Comparison of ENCODE assay signal across 13 mouse cellular contexts in the genomic region with DNA sequence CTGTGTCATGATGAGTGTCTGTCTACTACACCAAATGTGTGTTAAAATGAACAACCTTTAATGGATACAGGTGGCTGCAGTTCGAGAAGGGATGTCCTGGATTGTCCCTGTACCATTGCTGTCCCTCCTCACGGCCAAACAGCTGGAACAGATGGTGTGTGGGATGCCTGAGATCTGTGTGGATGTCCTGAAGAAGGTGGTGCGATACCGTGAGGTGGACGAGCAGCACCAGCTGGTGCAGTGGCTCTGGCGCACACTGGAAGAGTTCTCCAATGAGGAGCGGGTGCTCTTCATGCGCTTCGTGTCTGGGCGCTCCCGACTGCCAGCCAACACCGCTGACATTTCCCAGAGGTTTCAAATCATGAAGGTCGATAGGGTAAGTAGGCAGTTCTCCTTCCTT. TPM values are rescaled to one million over a fixed set of nuclear protein-coding genes. Genes with fewer than 3 reads are reported as not detected.
A peak's percentile ranks its signal among the peaks of the same experiment; 100 is the strongest.
DNase-seq lines count a peak whose midpoint lies in the region; ATAC-seq and TF ChIP-seq lines count a peak whose summit lies in the region.
"Had no signal": no experiment of that assay in that cellular context is flagged by ENCODE, and none has a peak within 500 bp of the region (broad histone marks: within the 10 kb centered on the region; RNA-seq: fewer than 3 reads in every experiment).

No protein-coding gene starts in this region.

- H3K9me3 ChIP-seq in megakaryocyte, embryonic 14.5 days = no peaks in the 10 kb centered on the region
- H3K9me3 ChIP-seq in forebrain, embryonic 11.5 days (ENCODE audit: control insufficient read depth, low read length) = no peaks in the 10 kb centered on the region
- H3K9me3 ChIP-seq: embryonic facial prominence, embryonic 13.5 days; limb, embryonic 10.5 days had no signal

- intact Hi-C loops in left cerebral cortex, postnatal 36 days (cut with DNase I) = no loop called here

- no peak for ATAC-seq in megakaryocyte, adult 5-6 weeks (ENCODE audit: poor library complexity, severe bottlenecking)
- no peak for ATAC-seq in forebrain, embryonic 11.5 days (replicated peaks; ENCODE audit: low FRiP score)

- H3K9ac ChIP-seq in forebrain, embryonic 11.5 days (ENCODE audit: low read length) = no peak overlapping the region; the same call in 1 of the 2 replicates
- H3K9ac ChIP-seq: embryonic facial prominence, embryonic 13.5 days had no signal

- H3K27me3 ChIP-seq in megakaryocyte, embryonic 14.5 days (replicated peaks) = no peaks in the 10 kb centered on the region
- no peaks in the 10 kb centered on the region for H3K27me3 ChIP-seq in forebrain, embryonic 11.5 days (ENCODE audit: control insufficient read depth, insufficient read depth, low read length)
- no peaks in the 10 kb centered on the region for H3K27me3 ChIP-seq in kidney, adult 2 months (replicated peaks; ENCODE audit: control insufficient read depth, insufficient read depth, low read length)
- H3K27me3 ChIP-seq: embryonic facial prominence, embryonic 13.5 days had no signal

- no peak for TF ChIP-seq POLR2A in kidney, adult 2 months (IDR thresholded peaks at IDR 0.05; ENCODE audit: low read depth, low read length)

- DNase-seq in forebrain, embryonic 11.5 days (ENCODE audit: low spot score) = no peak
- peak; percentile 71 to 74 for DNase-seq in left cerebral cortex, postnatal 36 days (ENCODE audit: low spot score in 2 of 2)
- DNase-seq in right cerebral cortex, postnatal 14 days = peak; percentile 46
- no peak for DNase-seq in kidney, postnatal 4 days
- no peak for DNase-seq in kidney, adult 2 months
- DNase-seq: kidney, adult 18-20 months; spleen, adult 18-20 months had no signal

- no peak for TF ChIP-seq CTCF in kidney, adult 2 months (conservative IDR thresholded peaks at IDR 0.05; ENCODE audit: insufficient read depth, insufficient read length, low read depth, low read length)

- no peak overlapping the region for H3K4me2 ChIP-seq in forebrain, embryonic 11.5 days (ENCODE audit: low read depth, low read length, severe bottlenecking)
- H3K4me2 ChIP-seq: embryonic facial prominence, embryonic 13.5 days had no signal

- H3K4me1 ChIP-seq in megakaryocyte, embryonic 14.5 days = peaks cover 90% of the 10 kb centered on the region
- peaks cover 25% of the 10 kb centered on the region for H3K4me1 ChIP-seq in forebrain, embryonic 11.5 days (replicated peaks; ENCODE audit: control insufficient read depth, insufficient read depth, low read length)
- H3K4me1 ChIP-seq in kidney, adult 2 months (ENCODE audit: control insufficient read depth, insufficient read depth, low read length) = no peaks in the 10 kb centered on the region
- H3K4me1 ChIP-seq: embryonic facial prominence, embryonic 13.5 days; limb, embryonic 10.5 days had no signal

- peaks cover 93% of the 10 kb centered on the region for H3K36me3 ChIP-seq in megakaryocyte, embryonic 14.5 days (replicated peaks; ENCODE audit: low read length)
- H3K36me3 ChIP-seq in forebrain, embryonic 11.5 days (ENCODE audit: control insufficient read depth, insufficient read depth, low read length) = peaks cover 10% of the 10 kb centered on the region; the same call in 1 of the 2 replicates
- peaks cover 9% of the 10 kb centered on the region for H3K36me3 ChIP-seq in kidney, adult 2 months (ENCODE audit: control insufficient read depth, insufficient read depth, low read length)

- H3K4me3 ChIP-seq in megakaryocyte, embryonic 14.5 days (replicated peaks) = peak overlapping the region; percentile 43
- no peak overlapping the region for H3K4me3 ChIP-seq in forebrain, embryonic 11.5 days (ENCODE audit: low read depth, low read length)
- H3K4me3 ChIP-seq in kidney, adult 2 months (ENCODE audit: insufficient read depth, low read depth, low read length) = no peak overlapping the region
- H3K4me3 ChIP-seq: embryonic facial prominence, embryonic 13.5 days; limb, embryonic 10.5 days; myocyte had no signal

- WGBS in forebrain, embryonic 11.5 days = 88% methylated on average over 13 of the region's 13 CpGs
- 86% methylated on average over 13 of the region's 13 CpGs for WGBS in kidney, adult 2 months

- H3K27ac ChIP-seq in forebrain, embryonic 11.5 days (ENCODE audit: low read depth, low read length) = peak overlapping the region; percentile 6; the same call in 1 of the 2 replicates
- H3K27ac ChIP-seq in kidney, adult 2 months (ENCODE audit: insufficient read depth, low read depth, low read length) = no peak overlapping the region
- H3K27ac ChIP-seq: embryonic facial prominence, embryonic 13.5 days; macrophage had no signal

RNA-seq across cellular contexts. Expression of a gene that starts 9.9 kb away (rescaled TPM):
- 0.62 and 2.3 TPM in 2 replicates for polyA plus RNA-seq in megakaryocyte, embryonic 14.5 days (2012; ENCODE audit: insufficient read depth, low replicate concordance)
- total RNA-seq in megakaryocyte, adult 5-6 weeks (2015) = 0.52 and 0.76 TPM in 2 replicates
- 0.55 and 1.2 TPM in 2 replicates for total RNA-seq in megakaryocyte, adult 5-6 weeks (2017)
- polyA plus RNA-seq in forebrain, embryonic 11.5 days (2014; fragmentation: Nextera tagmentation; extraction: Ambion mirVana) = 2.5 and 3.0 TPM in 2 replicates
- under 1 TPM; 0.35 to 0.52 TPM for total RNA-seq in left cerebral cortex, postnatal 36 days (2021)
- 0.74 and 1.6 TPM in 2 replicates for polyA plus RNA-seq in kidney, adult 2 months (2012; rRNA removed)
- polyA plus RNA-seq: macrophage had no signal

Comparison
In these comparisons a context has a peak if more than half of its experiments do, and no peak if none do; other contexts are left out.
1. DNase-seq: peak in left cerebral cortex, postnatal 36 days (2 of 2) and right cerebral cortex, postnatal 14 days (single experiment); none in forebrain, embryonic 11.5 days (single experiment), kidney, postnatal 4 days (0 of 2) and kidney, adult 2 months (single experiment).